Mouse (Mus musculus) bone marrow macrophage, adult 2 months (primary cell): ENCODE data around the gene Apobec2. TPM values are rescaled to one million over a fixed set of nuclear protein-coding genes. Genes with fewer than 3 reads are reported as not detected.
A peak's percentile ranks its signal among the peaks of the same experiment; 100 is the strongest.
"Not testable (repeated sequence)": the region's sequence is repeated elsewhere in the genome, so short reads cannot be mapped to it uniquely, and the experiment has no call there.

Experiments
- H3K27ac ChIP-seq: 2 replicates; pipeline ENCODE4 v1.5.1; 2012; ENCODE audit warnings: low read depth, low read length; ENCODE audit not compliant: insufficient read depth
- H3K4me1 ChIP-seq: 2 replicates; pipeline ENCODE4 v1.6.1; 2012; ENCODE audit warnings: low read length; ENCODE audit not compliant: control insufficient read depth, insufficient read depth
- H3K4me3 ChIP-seq: 2 replicates; pipeline ENCODE4 v1.5.1; 2012; ENCODE audit warnings: mild to moderate bottlenecking, low read length, moderate library complexity; ENCODE audit not compliant: insufficient read depth
- CTCF ChIP-seq: IDR thresholded peaks from 2 replicates; pipeline ENCODE4 v1.5.1; 2012; ENCODE audit warnings: low read depth, mild to moderate bottlenecking, low read length, moderate library complexity
- POLR2A ChIP-seq: IDR thresholded peaks from 2 replicates; pipeline ENCODE4 v1.6.1; 2012; ENCODE audit warnings: mild to moderate bottlenecking, low read depth, low read length, borderline replicate concordance
- polyA plus RNA-seq: library from polyadenylated mRNA; stranded (reverse); fragments of >200 nt; gene quantifications from 2 replicates; pipeline ENCODE4 v1.2.4, GENCODE M21; 2012; ENCODE audit not compliant: missing spikeins, insufficient read depth, insufficient read length

The Apobec2 gene
- not detected in 2 replicates for polyA plus RNA-seq

DNA sequence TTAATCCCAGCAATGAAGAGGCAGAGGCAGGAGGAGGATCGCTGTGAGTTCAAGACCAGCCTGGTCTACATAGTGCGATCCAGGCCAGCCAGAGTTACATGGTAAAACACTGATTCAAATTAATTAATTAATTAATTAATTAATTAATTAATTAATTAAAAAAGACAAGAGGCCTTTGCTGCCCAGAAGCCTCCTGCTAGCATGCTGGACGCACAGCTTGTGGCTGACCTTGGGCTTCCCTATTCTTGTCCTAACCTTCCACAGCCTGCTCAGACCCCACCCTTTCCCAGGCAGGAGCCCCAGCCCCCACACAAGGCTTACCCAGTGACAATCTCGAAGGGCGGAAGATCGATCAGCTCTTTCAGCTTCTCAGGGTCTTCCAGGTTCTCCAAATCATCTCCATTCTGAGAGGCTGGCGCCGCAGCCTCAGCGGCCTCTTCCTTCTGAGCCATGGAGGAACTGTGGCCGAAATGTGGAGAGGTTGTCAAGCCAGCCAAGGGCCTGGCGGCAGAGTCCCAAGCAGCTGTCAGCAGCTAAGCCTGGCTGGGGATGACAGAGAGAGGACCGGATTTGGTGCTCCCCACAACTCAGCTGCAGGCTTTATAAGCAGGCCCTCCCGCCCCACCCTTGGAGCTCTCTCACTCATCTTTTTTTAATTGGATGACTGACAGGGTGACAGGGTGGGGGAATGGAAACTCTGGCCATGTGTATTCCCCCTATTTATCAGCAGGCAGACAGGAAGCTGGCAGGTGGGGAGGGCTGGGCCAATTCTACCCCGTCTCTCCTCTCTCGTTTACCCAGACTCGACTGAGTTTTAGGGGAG lies at the start of gene Apobec2:
Apobec2 (minus strand) TSS at position 773 of the 823 bp plus-strand sequence.
- H3K4me3 ChIP-seq = no peak within 1 kb of the TSS
- H3K4me1 ChIP-seq = no peaks in the 10 kb centered on the region
- H3K27ac ChIP-seq = no peak within 1 kb of the TSS
- TF ChIP-seq CTCF (no peak), POLR2A (no peak)

DNA sequence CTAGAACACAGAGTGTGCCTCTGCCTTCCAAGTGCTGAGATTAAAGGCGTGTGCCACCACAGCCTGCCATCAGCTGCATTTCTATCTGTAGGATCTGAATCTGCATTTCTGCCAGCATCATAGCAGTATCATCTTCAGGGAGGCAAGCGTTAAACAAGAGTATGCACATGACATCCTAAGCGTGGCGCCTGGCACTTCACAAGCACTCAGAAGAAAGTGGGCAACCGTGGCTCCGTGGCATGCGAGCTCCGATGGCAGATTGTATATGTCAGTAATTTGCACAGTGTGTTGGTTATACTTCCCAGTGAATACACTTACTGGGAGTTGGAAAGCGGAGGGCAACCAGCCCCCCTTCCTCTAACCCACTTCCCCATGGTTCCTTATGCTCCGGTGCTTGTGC lies 47.2 kb upstream of the Apobec2 start:
- H3K4me3 ChIP-seq = no peak overlapping the region
- no peak for TF ChIP-seq CTCF
- TF ChIP-seq POLR2A = no peak
- no peak overlapping the region for H3K27ac ChIP-seq
- H3K4me1 ChIP-seq = no peaks in the 10 kb centered on the region

DNA sequence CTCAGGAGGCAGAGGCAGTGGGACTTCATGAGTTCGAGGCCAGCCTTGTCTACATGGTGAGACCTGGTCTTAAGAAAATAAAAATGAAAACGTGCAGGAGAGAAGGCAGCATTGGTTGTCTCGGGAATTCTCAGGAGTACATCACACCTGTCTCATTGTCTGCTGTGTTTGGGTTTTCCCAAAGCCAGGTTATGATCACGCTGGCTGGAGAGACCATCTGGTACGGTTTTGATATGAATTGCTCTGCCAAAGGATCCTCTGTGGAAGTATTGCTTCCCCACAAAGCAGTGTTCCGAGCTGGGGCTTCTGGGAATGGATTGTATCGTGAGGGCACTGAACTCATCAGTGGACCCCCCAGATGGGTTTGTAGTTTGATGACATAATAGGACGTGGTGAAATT lies 42.7 kb upstream of the Apobec2 start:
- Histone ChIP-seq H3K4me1 (no peaks in the 10 kb centered on the region), H3K4me3 (no peak overlapping the region), H3K27ac (no peak overlapping the region)
- no peak for TF ChIP-seq POLR2A
- no peak for TF ChIP-seq CTCF

DNA sequence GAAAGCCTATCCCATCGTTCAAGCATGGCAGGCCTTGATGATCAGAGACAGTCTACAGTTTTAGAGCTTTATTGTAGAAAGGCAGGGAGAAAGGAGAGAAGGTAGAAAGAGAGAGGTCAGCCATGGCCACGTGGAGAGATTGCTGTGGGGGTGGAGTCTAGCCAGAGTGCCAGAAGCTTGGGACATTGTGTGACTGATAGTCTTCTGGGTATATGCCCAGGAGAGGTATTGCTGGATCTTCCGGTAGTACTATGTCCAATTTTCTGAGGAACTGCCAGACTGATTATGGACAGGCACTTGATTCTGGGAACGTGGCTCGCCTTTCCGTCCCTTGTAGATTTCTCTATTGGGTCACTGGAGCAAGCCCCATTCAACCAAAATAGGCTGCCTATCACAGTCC lies 41.6 kb upstream of the Apobec2 start:
- not testable (repeated sequence) for H3K27ac ChIP-seq, H3K4me3 ChIP-seq, H3K4me1 ChIP-seq

DNA sequence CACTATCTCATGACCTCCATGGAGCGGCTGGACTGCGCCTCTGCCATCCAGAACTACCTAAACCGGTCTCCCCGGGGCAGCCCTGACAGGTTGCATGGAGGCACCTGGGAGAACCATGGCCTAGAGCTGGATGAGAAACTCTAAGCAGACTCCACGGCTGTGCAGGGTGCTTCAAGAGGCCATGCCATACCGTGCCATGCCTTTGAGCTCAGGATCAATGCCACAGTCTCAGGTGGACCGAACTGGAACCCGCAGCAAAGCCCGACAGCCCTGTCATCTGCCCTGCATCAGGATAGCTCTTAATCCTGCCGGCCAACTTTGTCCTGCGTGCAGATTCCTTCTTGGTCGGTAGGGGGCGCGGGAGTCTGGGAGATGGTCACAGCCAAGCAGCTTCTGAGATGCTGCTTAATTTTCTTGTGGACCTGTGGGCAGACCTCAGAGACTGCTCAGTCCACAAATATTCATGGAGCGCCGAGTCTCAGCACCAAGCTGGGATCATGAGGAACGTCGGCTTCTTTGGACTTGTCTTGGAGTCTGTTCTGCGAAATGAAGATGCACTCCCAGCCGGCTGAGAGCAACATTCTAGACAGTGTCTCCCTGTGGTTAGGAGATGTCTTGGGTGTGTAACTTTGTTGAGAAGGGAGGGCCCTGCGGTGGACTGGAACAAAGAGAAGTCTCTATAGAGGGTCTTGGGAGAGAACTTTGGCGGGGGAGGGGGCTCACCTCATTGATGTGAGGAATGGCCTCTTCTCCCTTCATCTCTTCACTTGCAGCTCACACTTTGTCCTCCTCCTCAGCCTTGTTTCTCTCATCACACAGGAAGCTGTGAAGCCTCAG lies 34.9 kb upstream of the Apobec2 start:
- Histone ChIP-seq H3K4me1 (no peaks in the 10 kb centered on the region), H3K27ac (no peak overlapping the region), H3K4me3 (no peak overlapping the region)
- no peak for TF ChIP-seq POLR2A
- TF ChIP-seq CTCF = peak; percentile 40

DNA sequence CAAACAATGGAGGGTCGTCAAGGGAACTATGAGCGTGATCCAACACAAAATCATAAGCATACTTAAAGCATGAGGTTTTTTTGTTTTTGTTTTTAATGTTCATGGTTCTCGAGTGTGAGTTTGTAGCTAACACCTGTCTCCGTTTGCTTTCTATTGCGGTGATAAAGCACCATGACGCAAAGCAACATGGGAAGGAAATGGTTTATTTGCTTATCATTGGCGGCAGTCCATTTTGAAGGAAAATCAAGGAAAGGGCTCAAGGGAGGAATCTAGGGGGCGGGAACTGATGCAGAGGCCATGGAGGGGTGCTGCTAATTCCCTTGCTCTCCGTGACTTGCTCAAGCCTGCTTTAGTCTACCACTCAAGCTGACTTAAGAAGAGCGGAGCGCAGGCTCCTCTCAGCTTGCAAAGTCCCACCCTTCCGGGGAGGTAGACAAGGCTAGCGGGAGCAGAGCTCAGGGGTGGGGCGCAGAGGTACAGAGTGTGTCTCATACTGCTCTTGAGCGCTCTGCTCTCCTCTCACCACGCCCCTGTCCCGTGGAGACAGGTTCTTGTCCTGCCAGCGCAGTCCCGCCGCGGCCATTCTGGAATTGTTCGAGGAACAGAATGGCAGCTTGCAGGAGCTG lies 34.2 kb upstream of the Apobec2 start:
- TF ChIP-seq POLR2A (no peak), CTCF (no peak)
- no peaks in the 10 kb centered on the region for H3K4me1 ChIP-seq
- no peak overlapping the region for H3K27ac ChIP-seq
- no peak overlapping the region for H3K4me3 ChIP-seq

DNA sequence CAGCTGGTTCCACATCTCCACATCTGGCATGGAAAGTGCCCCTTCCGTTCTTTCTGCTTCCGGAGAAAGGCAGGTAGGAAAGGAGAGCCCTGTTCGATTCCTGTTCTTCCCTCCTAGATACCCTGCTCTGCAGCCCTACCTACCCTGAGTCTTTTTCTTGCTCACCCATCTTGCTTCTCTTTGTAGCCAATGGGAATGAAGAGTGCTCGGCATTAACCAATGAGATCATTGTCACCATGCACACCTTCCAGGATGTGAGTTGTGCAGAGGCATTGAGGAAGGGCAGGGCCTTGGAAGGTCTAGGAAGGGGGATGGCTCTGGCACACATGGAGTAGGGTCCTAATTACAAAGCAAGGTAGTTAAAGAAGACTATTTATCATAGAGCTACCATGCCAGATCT lies 30.7 kb upstream of the Apobec2 start:
- no peak for TF ChIP-seq CTCF
- no peak for TF ChIP-seq POLR2A
- Histone ChIP-seq H3K27ac (no peak overlapping the region), H3K4me3 (no peak overlapping the region)

DNA sequence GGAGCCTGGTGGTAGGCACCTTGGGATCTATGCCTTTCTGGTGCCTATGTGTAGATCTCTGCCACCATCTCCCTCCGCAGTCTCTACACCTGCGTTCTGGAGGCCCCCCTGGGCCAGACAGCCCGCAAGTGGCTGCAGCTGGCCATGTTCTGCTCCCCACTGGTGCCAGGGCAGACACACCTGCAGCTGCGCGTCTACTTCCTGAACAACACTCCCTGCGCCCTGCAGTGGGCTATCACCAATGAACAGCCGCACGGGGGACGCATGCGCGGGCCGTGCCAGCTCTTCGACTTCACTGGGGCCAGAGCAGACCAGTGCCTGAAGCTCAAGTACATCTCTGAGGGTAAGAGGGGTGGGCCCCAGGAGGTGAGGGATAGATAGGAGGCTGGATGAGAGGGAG lies 29.4 kb upstream of the Apobec2 start:
- Histone ChIP-seq H3K4me3 (no peak overlapping the region), H3K4me1 (no peaks in the 10 kb centered on the region), H3K27ac (no peak overlapping the region)
- TF ChIP-seq CTCF (no peak), POLR2A (no peak)

More for the DNA sequence above, 30.7 kb upstream of the Apobec2 start:
- H3K4me1 ChIP-seq = no peaks in the 10 kb centered on the region

DNA sequence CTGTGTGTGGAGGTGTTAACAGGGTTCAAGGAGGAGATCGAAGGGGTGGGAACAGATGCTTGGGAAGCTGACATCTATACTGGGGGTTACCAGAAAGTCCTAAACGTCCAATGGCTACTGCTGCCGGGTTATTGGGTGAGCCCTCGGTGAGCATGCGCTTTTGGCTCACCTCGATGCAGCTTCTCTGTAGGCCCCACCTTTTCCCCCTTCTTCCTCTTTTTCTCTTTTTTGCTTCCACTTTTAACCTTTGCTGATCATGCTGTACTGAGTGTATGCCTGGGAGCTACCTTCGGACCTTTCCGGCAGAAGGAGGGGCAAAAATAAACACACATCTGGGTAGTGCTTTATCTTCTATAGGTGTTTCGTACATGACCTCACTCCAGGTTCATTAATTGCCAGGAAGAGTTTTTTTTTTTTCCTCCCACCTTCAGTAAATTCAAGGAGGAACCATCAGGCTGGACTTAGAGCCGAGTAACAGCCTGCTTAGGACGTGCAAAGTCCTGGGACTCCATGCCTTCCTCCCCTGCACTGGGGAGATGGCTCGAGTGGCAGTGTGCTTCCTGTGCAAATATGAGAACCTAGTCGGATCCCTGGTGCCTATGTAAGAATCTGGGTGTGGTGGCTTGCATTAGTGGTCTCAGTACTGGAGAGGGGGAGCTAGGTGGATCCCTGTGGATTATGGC lies 25.4 kb upstream of the Apobec2 start:
- no peak overlapping the region for H3K27ac ChIP-seq
- TF ChIP-seq POLR2A = no peak
- no peak for TF ChIP-seq CTCF
- no peak overlapping the region for H3K4me3 ChIP-seq
- no peaks in the 10 kb centered on the region for H3K4me1 ChIP-seq
